Mouse (Mus musculus) kidney, postnatal 14 days (tissue): ENCODE results near the gene Ttc38.

ENCODE experiments used
- DNase-seq: peaks from one replicate; pipeline ENCODE4 v3.0.0; 2022; ENCODE audit warnings: mixed read lengths

Gene Ttc38

DNA sequence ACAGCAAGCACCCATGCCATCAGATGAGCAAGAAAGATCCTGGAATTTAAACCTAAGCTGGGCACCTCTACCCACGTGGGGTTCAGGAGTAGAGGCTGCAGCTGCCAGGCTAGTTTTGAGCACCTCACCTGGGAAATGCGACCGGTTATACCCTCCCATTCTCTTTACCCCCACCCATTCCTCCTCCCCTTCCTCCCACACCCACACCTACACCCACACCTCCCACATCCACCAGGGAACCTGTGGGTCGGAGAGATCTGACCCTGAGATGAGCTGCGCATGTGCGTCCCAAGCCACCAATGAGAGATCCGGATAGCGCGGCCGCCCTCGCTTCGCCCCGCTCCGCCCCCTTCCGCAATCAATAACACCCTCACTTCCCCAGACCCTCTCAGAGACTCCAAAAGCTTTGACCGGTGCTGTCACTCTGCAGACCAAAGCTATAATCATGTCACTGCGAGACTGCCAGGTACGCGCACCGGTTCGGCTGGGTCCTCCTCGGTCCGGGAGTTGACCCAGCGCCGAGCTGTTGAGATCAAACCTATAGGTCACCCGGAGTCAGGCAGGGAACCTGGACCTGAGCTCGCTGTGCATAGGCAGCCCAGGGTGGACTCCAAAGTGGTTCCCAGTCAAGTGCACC is at the start of gene Ttc38:
TSS of gene Ttc38 (plus strand) at position 353 of the 637 bp plus-strand sequence.
- DNase-seq: peak; percentile 92

DNA sequence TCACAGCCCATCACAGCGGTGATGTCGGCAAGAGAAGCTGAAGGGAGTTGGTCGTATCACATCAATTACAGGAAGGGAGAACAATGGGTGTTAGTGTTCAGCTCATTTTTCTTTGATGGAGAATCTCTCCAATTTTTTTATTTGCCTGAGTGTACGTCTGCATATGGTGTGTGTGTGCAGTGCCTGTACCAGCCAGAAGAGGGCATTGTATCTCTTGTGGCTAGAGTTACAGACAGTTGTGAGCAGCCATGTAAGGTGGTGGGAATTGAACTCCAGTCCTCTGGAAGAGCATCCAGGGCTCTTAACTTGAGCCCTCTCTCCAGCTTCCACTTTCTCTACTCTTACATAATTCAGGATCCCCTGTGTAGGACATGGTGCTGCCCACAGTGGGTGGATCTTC is 49.0 kb upstream of the Ttc38 start:
- DNase-seq: no peak

DNA sequence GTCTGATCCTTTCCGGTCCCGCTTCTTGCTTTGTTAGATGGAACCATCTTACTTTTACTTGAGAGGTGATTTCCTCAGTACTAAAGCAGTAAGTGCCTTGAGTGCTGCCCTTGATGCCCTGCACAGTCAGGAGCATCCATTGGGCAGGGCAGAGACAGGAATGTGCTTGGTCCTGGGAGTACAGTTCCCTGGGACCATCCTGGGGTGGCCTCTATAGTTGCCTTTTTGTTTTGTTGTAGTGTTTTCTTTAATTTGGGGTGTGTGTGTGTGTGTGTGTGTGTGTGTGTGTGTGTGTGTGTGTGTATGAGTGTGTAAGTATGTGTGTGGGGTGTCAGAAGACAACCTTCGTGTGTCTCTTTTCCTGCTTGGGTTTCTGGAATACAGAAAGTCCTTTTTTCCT is 47.8 kb upstream of the Ttc38 start:
- no peak for DNase-seq

DNA sequence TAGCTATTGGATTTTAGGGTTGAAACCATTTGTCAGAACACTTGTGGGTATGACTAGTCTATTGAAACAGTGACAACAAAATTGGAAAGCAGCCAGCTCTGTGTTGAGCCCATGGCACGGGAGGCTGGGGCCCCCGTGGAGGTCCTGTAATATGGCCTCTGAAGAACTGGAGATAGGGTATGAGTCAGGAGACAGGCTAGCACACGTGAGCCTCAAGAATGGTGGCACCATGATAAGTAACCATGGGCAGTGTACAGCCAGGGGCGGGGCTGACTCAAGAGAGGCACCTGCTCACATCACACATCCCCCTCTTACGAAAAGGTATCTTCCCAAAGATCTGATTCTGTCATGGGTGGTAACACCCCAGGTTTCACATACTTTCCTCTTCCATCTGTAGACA is 45.4 kb upstream of the Ttc38 start:
- no peak for DNase-seq

DNA sequence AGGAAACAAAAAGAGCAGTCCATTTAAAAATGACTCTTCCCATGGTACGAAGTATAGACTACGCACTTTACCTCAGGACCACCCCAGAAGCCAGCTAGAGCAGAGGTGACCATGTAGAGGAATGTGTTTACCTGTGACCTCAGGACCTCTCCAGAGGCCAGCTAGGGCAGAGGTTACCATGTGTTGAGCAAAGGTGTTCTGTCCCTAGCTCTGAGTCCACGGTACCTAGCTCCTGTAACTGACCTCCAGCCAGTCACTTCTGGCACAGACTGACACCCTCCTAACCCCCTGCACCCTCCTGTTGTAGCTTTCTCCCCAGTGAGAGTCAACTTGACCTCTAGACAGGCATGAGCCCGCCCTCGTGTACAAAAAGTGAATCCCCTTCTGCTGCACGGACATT is 44.6 kb upstream of the Ttc38 start:
- no peak for DNase-seq

DNA sequence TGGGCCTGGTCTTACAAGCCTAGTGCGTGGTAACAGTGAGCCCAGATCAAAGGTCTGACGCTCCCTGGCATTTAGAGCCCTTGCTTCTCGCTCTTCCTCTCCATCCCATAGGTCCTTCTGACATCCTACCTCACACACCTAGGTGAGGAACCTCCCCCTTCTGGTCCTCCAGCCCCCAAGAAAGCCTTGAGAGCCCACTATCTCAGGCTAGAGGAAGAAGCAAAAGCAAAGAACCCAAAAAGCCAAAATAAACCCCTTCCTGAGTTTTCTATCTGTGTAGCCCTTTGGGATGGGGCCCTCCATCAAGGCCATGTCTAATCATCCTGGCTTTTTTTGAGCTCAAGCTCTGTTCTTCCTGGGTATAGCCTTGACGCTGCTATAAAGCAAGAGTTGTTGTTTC is 44.1 kb upstream of the Ttc38 start:
- DNase-seq: no peak

DNA sequence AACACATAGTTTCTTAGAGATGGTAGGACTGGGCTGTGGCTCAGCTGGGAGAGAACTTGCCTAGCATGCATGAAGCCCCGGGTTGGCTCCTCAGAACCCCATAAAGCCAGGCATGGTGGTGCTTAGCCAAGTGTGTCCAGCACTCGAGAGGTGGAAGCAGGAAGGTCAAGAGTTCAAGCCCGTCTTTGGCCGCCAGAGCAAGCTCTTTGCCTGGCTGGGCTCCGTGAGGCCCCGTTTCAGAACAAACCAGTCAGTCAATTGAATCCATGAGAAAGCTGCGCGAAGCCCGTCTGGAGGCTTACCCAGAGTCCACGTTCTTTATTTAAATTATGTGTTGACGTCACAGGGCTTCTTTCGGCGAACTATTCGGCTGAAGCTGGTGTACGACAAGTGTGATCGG is 43.5 kb upstream of the Ttc38 start:
- DNase-seq: peak; percentile 31

DNA sequence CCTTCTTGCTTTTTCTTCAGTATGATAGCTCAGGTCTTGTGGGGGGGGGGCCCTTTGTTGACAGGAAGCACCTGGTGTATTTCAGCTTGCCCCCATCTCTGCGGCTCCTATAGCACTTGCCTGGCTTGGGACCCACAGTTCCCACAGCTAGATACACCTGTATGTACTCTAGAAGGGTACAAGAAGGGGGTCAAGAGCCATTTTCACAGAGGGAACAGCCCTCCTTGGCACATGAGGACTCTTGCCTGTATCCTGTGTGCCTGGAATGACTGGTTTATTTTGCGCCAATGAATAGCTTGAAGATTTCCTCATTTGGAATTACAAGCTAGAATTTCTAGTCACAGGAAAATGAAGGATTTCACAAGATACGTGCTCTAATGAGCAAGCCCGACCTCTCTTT is 40.7 kb upstream of the Ttc38 start:
- no peak for DNase-seq

DNA sequence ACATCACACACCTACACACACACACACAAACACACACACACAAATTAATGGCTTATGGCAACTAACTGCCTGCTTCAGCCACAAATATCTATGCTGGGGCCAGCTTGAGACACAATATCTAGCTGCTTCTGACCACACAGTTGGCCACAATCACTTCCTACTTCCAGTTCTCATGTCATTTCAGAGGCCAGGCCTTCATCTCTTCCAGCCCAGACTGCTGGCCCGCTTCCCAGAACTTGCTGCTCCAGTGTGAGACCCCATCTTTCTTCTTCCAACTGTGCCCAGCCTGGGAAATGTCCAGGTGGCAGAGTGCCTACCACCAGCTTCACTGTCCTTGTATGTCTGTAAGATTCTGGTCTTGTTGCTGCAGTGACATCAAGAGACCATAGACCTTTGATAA is 39.3 kb upstream of the Ttc38 start:
- DNase-seq: no peak

DNA sequence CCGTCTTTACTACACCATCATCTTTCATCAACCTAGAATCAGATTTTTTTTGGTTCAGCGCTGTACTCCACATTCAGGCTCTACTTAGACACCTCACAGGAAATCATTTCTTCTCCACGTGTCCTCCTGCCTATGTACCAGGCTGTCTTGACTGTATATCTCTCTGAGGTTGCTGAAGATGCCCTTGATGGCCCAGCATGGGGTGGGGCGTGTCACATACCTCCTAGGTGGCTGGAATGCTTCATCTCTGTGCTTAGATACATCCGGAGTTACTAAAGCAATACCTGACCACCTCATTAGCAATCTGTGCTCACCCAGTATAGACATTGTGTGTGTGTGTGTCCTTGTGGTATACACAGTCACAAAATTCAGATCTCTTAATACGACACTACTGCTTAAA is 36.6 kb upstream of the Ttc38 start:
- no peak for DNase-seq

DNA sequence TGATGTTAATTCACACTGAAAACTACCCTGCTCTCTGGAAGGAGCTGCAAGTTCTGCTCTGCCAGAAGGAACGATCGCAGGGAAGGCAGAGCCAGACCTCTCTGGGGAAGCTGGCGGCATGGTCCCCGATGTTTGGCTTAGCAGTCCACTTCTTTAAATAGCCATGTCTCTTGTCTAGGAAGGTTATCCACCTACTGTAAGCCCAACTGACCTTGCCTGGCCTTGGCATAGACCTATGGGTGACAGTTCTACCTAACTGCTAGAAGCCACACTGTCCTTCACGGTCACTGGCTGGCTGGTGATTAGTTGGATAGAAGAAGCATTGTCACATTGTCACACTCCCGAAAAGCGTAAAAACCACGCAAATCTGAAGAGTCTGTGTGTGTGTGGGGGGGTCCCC is 33.4 kb upstream of the Ttc38 start:
- no peak for DNase-seq

DNA sequence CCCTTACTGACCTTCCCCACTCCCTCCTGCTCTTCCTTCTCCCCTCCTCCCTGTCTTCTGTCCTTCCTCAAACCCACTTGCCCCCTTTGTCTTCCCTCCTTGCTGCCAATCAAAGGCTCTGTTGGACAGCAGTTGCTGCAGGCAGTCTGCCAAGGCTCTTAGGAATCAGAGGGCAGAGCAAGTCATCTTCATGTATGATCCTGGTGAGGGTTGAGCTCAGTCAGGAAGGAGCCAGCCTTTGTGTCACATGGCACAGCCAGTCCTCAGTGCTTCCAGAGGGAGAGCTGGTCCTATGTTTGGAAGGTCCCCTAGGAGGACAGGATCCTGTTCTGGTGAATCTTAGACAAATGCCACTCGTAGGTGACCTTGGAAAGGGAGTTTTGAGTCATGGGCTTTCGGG is 29.2 kb upstream of the Ttc38 start:
- DNase-seq: peak; percentile 29

DNA sequence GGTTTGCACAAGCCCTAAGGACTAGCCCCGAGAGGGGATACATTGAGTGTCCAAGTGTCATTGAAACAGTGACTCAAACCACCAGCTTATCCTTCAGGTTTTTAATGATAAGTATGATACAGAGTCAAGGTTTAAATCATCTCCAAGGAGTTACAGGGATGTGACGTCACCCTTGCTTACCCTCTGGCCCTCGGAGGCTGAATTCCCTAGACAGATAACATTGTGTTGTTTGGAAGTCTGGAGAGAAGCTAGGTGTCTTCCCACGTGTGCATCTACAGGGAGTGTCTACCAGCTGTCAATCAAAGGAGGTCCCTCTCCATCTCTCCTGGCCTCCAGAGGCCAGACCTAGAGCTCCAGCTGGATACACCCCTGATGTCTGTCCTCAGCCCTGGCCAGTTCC is 25.2 kb upstream of the Ttc38 start:
- DNase-seq: no peak

DNA sequence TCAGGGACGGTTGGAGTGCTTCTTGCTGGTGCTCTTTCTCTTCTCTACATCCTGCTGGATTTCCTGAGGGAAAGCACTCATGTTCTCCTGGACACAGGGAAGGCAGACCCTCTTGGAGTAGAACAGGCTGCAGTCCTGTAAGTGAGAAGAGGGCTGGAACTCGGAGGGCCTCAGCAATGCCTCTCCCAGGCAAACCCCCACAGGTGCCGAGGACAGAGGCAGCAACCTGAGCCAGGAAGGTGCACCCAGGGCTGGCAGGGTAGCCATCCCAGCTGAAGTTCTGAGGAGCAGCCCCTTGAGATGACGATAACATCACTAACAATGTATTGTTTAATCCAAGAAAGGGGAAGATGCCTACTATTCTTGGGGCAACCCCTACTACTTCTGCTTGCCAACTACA is 24.7 kb upstream of the Ttc38 start:
- no peak for DNase-seq

DNA sequence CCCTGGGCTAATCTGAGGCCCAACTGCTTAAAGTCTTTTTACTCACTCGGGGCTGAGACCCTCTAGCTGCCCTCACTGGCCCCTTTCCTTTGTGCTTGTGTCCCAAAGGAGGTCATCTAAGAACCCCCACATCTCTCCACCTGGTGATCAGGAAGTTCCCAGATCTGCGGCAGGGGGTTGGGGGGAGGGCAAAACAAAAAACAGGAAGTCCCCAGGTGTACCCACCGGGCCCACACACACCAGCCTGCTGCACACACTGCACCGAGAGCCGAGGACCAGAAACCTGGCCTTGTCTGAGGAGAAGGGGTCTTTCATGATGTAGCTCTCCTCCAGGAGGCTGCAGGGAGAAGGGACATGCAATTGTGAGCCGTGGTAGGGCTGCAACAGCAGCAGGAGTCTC is 24.1 kb upstream of the Ttc38 start:
- no peak for DNase-seq

DNA sequence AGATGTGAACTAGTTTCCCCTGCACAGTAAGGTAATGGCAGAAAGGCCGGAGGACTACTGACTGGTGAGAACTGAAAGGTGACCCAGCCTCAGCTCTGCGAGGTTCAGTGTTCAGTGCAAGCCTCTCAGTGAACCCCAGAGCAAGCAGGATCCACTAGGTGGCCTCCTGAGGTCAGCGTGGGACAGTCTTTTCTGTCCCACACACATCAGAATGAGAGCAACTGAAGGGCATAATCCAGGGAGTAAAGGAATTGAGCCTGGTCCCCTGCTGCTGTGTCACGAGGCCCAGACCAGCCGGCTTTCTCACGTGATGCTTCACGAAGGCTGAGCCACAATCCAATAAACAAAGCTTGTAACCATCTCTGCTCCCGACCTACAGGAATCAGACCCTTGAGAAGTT is 23.7 kb upstream of the Ttc38 start:
- no peak for DNase-seq

DNA sequence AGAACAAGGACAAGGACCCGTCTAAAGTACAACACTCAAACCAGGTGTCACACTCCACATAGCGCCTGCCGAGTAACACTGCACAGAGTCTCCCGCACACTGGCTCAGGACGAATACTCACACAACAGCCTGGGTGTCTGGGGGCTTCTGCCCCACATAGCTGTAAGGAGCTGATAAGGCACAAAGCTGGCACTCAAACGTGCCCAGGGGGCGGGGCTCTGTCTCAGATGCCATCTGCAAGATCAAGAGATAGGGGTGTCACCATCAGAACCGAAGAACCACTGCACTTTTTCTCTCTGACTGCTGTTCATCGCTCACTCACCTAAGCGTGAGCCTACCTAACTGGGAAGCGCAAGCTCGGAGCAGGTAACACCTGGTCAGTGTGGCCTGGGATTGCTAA is 23.0 kb upstream of the Ttc38 start:
- DNase-seq: no peak

DNA sequence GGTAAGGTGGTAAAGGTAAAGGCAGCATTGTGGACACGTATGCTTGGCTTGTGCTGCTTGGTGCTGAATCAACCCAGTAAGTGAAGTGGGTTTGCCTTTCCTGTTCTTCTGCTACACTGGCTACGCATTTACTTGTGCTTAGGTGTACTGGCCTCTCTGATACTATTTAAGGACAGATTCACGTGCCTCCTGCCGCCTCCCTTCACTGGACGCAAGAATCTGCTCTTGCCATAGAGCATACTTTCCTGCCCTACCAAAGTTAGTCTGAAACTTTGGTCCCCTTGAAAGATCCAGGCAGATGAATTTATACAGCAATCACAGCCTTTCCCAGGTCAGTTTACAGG is 21.7 kb upstream of the Ttc38 start:
- DNase-seq: no peak

DNA sequence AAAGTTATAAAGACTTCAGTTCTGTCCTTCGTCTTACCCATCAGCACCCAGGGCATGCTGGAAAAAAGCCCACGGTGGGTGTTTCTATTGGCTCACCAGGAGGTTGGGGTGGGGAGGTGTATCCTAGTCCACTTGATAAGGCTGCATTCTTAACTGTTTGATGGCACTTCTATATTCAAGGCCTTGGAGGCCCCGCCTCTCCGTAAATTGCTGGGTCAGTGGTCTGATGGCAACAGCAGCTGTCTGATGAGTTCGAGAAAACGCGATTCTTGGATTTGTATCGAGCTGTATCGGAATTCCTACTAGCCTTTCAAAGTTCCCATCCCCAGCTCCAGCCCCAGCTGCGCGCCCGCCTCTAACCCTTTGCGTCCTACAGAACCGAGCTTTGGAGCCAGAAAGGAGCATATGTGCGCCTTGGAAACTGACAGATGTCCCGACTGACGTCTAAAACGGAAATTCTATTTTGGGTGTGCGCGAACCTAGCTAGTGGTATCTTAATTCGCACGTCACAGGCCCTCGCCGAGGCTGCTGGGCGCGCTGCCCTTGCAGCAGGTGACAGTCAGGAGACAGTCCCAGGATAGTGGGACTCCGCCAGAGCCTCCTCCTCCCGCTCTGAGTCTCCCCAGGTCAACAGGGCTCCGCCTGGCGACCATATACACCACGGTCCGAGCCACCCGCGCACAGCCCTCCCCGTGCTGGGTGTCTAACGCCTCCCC is 21.1 kb upstream of the Ttc38 start:
- peak; percentile 46 for DNase-seq

DNA sequence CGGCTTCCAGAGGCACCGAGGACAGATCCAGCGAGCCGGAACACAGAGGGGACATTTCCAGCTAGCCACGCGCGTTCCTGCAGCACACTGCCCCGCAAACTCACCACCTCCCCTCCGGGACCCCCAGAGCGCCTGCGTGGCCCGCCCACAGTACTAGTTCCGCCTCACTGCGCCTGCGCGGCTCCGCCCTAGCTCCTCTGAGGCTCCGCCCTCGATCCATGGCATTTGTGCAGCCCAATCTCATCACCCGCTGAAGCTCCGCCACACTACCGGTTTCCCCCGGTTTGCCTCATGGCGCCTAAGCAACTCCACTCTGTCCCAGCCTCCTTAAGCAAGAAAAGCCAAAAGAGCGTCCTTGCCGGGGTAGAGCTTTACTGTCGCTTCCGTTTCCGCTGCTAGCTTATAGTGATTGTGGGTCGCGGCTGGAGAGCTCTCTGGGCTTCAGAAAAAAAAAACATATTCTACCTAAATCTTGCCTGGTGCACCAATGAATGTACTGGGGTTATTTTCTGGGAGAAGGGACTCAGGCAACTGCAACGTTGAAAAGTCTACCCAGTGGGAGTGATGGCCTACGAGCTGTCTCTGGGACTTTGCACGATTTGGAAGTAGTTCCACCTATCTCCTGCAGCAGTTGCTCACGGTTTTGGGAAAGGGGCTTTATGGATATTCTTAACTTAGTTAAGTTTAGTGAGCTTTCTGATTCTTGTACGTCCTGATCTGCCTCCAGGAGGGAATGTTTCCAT is 20.4 kb upstream of the Ttc38 start, which contains the start of gene Cdpf1:
TSS of gene Cdpf1 (minus strand) at position 163 of the 743 bp plus-strand sequence.
- DNase-seq: peak; percentile 99

DNA sequence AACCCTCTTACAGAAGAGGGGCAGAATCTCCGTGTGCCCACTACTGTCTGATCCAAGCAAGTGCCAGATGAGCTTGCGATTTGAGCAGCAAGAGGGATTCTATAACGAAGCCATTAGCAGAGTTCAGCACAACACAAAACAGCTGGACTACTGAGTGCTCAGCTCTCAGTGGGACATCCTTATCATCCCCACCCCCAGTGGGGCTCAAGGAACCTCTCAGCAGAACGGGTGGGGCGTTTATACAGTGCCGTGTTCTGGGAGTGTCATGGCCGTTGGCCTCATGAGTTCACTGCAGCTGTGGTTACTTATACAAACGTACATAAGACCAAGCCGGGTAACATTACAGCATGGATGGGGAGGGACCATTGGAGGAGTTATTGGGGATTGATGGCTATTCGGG is 18.7 kb upstream of the Ttc38 start:
- DNase-seq: no peak

DNA sequence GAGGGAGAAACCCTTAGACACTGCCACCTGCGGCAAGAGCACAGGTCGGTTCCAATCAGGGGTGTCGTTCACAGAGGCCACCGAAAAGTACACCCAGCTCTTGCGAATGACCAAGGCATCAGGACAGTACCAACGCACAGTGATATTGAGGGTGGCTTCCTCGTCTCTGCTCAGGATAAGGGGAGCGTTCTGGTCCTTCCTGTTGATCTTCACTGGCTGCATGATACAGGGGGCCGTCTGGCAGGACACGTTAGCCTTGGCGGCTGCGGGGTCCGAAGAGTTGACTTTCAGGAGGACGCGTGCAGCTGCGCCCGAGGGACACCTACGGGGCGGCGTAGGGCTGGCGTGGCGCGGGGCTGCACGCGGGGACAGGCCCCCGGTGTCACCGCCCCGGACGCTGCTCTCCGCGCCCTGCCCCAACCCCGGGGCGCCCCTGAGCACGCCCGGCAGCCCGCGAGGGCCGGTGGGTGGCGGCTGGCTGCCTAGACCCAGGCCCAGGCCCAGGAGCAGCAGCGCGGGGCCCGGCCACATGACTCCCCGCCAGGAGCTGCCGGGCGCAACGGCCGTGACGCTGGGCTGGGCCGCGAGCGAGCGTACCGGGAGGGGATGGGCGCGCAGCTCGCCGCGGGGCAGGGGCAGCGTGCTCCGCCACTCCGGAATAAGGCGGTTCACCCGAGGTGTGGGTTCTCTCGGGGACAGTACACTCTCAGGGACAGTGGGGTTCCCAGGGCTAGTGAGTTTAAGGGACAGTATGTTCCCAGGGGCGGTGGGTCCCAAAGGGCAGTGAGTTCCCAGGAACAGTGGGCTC is 10.7 kb upstream of the Ttc38 start, which contains the start of gene Pkdrej:
TSS of gene Pkdrej (minus strand) at position 532 of the 808 bp plus-strand sequence.
- peak; percentile 52 for DNase-seq

DNA sequence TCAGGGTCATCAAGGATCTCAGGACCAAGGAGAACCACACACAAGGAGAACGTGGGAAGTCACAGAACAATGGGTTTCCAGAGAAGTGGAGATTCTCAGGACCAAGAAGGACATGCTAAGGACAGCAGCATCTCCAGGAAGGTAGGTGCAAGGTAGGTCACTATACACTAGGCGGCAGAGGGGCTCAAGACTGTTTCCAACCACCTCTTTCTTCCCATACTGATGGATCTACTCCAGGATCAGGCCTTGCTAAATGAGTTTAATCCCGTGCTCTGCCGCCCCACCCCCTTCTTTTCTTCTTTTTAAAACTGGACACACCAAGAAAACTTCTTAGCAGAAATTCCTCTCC is 10.1 kb upstream of the Ttc38 start:
- peak; percentile 13 for DNase-seq
